Mouse (Mus musculus) layer of hippocampus, adult 9-10 months (tissue): Measurements from ENCODE around the gene Rab43.
"Not testable (repeated sequence)": the region's sequence is repeated elsewhere in the genome, so short reads cannot be mapped to it uniquely, and the experiment has no call there.

Source experiments
- DNase-seq: peaks from one replicate; pipeline ENCODE4 v3.0.0; 2022; ENCODE audit warnings: low spot score

Gene Rab43

DNA sequence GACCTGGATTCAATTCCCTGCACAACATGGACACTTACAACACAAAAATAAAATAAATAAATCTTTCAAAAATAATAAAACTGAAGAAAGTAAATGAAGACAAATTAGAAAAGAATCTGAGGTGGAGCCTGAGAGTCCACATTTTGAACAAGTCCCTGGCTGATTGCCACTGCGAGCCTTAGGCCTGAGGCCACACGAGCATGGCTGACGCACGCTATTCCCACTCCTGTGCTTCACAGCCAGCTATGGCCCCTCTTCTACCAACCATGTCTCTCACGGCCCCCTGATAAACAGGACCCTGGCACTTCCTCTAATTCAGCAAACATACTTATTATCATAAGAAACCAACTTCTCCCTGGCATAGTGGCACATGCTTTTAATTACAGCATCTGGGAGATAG is 25.3 kb downstream of the Rab43 start:
- no peak for DNase-seq

DNA sequence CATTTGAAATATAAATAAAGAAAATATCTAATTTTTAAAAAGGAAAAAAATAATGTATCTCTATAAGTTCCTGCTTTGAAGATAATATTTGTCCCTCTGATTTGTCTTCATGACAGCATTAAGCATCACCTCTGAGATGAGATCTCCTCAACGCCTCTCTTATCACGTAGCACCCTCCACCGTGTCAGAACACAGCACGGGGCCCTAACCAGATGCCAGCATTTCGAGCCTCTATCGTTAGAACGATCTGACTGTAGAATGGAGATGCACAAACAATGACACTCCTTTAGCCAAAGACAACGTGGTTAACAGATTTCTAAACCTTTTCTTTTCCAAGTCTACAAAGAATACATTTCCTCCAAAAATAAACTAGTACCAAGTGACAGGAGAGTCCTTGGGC is 27.9 kb downstream of the Rab43 start:
- DNase-seq: no peak

DNA sequence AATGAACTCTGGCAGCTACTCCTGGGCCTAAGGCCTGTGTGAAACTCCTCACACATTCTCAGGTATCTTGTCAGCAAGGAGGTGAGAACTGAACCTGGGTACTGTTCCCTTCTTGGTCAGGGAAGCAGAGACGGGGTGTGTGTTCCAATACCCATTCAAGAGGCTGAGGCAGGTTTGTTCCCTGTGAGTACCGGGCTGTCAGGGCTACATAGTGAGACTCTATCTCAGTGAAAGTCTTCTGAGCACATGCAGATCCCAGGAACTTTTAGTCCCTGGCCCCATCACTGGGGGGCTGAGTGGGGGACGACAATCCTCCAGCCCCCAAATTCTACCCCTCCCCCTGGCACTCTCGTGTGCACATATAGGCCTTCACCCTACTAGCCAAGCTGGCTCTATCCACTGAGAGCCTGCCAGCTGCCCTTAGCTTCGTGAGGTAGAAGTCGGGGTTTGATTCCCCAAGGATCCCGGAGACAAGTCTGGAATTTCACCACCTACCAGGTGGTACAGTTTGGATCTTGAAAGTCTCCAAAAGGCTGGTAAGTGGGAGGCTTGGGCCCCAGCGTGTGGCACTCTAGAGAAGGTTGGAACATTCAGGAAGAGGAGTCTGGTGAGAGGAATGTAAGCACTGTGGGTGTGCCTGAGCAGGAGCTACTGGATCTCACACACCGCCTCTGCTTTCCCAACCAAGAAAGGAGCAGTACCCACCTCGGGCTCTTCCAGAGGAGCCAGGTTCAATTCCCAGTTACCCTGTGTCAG is 31.2 kb downstream of the Rab43 start:
- no peak for DNase-seq

GRCm38 (mm10) chr6:87779174-87780165 is 32.5 kb downstream of the Rab43 start:
- DNase-seq: no peak

GRCm38 (mm10) chr6:87778294-87779173 is 33.4 kb downstream of the Rab43 start:
- no peak for DNase-seq

DNA sequence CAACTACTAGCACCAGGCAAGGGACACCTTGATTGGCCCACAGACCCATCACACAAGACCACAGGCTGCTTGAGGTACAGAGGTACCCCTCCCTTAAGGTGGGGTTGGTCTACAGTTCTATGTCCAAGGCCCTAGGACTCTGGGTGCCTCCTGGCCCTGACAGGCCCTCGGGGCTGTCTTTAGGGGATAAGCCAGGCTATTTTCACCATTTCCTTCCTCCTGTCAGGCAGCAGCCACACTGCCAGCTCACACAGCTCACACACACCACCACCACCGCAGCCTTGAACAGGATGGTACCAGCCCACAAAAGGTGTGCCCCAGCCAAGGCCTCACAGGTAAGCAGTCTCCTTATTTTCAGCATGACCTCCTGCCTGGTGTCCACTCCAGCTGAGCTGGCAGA is 34.1 kb downstream of the Rab43 start, which contains the start of gene Gp9:
Gene Gp9 (plus strand): TSS at position 231 of the 400 bp plus-strand sequence.
- no peak for DNase-seq

DNA sequence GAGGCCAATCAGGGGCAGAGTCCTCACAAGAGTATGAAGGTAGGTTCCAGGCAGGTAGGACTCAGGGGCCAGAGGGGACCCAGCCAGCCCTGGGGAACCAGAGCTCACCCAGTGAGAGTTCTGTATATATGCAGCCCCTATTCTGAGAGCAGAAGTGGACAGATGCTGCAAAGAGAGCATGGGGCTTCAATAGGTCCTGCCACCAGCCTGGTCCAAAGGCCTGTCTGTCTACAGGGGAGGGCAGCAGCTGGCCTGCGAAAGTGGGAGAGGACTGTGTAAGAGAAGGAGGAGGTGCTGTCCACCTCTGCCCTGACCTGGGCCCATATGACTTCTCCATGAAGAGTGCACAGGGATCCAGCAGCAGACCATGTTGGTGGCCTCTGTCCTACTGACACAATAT is 35.3 kb downstream of the Rab43 start:
- DNase-seq: no peak

GRCm38 (mm10) chr6:87775588-87776245 is 36.2 kb downstream of the Rab43 start:
- no peak for DNase-seq

DNA sequence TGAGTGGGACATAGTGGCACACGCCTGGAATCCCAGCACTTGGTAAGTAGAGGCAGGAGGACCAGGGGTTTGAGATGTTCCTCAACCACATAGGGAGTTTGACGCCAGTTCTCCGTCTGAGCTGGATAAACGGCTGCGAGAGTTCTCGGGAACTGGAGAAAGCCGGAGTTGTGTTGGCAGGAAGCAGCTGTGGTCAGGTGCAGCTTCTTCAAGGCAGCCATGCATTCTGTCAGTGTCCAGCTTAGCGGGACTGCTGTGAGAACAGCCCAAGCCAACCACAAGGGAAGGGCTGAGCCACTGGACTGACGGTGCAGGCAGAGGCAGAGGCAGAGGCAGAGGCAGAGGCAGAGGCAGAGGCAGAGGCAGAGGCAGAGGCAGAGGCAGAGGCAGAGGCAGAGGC is 37.1 kb downstream of the Rab43 start:
- no peak for DNase-seq

DNA sequence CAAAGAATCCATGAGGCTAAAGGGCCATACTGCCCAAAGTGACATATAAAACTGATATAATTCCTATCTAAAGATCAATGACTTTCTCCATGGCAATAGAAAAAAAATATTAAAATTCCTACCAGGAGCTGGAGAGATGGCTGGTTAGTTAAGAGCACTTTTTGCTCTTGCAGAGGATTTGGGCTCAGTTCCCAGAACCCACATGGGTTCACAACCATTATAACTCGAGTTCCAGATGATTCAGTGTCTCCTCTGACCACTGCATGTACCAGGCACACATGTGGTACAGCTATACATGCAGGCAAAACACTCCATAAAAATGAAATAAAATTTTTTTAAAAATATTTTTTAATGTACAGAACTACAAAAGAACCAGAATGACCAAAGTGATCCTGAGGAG is 37.5 kb downstream of the Rab43 start:
- DNase-seq: no peak

DNA sequence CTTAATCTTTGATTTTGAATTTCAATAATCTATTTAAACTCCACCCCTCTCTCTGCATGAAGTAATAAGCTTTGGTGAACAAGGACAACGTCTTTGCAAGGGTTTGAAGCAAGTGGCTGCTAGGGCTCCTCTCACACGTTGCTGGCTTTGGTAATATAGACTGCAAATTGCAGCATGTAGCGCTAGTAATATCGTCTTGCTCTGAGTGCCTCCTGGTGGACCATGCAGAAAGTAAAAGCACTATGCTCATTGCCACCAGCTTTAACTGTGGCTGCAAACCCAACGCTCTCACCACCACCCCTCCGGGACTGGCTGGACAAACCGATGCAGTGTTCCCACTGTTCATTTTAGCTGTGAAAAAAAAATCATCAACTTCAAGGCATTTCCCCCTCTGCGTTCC is 41.3 kb downstream of the Rab43 start:
- no peak for DNase-seq

- not testable (repeated sequence) for DNase-seq
Measured at GRCm38 (mm10) chr6:87764296-87764695, 47.7 kb downstream of the Rab43 start.

DNA sequence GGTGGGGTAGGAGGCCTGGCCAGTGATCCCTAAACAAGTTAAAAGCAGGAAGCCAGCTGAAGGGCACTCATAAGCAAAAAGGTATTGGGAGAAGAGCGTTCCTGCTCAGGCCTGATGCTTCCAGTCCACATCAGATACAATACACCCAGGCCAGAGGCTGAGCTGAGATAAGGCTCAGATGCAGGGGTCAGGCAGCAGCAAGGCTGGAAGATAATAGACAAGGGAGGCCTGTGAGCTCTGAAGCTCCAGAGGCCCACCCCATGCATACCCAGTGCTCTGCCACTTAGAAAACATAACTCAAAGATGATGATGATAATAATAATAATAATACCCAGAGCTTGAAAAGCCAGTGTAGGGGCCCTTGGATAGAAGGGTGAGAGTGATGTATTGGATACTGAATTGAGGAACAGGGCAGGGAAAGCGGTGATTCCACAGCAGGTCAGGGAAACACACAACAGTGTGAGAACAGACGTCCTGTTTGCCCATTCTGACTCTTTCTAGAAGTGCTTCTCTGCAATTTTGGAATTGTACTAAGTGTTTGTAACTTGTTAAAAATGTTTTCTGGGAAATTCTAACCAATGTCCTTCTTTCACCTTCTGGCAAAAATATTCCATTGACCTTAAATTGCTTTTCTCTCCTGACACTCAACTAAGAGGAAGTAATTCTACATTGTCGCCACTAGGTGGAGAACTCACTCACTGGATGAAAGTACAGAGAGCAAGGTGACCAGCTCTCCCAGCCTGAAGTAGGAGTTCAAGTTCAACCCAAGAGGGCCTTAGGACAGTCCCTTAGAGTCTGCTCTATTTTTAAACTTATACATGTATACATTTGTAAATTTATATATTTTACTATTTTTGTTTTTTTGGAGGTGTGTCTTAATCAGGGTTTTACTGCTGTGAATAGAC is 48.3 kb downstream of the Rab43 start:
- peak; percentile 15 for DNase-seq

GRCm38 (mm10) chr6:87762161-87762560 is 49.8 kb downstream of the Rab43 start:
- DNase-seq: no peak

- DNase-seq: no peak
Measured at GRCm38 (mm10) chr6:87759850-87760249, 52.1 kb downstream of the Rab43 start.

GRCm38 (mm10) chr6:87759404-87759803 is 52.6 kb downstream of the Rab43 start:
- no peak for DNase-seq

- DNase-seq: no peak
Measured at GRCm38 (mm10) chr6:87756896-87757295, 55.1 kb downstream of the Rab43 start.

DNA sequence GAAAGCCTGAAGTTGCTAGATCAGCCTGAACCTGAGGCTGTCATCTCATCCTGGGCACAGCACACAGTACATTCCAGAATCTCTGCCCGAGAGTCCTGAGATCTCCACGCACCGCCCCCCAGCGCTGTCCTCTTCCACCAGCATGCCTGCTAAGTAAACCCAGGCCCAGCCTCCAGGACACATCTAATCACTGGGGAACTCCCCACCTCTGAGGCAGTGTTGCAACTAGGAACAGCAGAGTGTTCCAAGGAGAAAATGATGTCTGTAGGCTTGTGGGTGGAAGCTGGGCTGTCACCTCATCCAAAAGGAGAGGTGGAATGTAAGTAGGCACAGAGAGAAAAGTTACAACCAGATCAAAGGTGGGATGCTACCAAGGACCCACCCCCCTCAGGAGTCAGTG is 56.8 kb downstream of the Rab43 start:
- no peak for DNase-seq

DNA sequence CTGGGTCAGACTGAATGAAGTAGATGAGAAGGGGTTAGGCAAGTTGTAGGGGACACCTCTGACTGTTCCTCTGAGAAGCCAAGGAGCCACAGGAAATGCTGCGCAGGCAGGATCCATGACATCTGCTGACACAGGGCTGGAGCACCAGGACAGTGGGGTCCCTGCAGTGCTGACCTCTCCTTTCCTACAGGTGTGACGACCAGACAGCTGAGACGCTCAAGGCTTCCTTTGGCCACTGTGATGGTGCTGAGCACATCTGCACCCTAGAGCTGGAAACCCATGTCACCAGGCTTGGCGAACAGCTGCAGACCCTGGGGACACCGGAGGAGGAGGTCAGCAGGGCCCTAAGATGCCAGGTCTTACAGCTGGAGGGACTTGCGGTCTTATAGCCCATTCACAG is 60.4 kb downstream of the Rab43 start:
- no peak for DNase-seq

DNA sequence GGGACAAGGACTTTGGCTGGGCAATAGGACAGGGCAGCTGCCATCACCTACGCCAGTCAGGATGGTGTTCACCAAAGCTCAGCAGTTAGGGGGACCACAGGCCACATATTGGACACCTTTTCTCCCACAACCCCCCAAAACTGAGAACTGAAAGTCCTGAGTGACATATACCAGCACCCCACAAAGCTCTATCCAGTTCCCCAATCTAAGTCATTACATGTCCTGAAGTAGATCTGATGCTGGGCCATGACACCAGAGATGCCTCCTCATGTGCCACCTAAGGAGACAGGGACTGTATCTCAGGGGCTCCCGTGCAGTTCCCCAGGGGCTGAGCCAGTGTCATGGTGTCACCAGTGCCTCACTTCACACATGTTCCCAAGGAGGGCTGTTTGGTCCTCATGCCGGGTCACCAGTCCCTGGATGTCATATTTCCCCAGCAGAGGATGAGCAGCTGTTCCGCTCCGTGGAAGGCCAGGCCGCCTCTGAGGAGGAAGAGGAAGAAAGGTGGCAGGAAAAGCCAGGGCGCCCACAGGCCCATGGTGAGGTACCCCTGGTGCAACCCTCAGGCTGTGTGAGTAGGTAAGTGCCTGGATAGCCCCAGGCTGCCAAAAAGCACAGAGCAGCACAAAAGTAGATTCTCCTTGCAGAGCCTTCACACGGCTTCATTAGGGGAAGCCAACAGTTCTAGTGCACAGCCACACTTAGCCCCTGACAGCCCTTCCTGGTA is 61.6 kb downstream of the Rab43 start:
- DNase-seq: no peak
